Mouse (Mus musculus): ENCODE data around the gene Asic2.

The Asic2 gene

DNA sequence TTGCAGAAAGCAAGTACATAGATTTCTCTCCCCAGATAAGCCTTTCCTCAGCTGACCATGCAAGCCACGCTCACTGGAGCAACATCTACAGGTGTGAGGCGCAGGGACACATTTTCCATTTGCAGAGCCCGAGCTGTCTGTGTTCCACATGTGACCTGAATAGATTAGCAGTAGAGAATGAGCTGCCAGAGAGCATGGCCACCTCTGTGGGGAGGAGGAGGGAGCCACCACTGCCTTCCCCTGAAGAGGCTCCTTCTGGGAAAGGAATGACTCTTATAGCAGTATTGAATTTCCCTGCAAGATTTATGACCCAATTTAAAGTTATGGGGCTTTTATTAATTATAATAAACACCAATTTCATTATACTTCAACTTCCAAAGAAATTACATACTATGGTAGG is 230.5 kb downstream of the Asic2 start:
- in situ Hi-C loops (cut with MboI), result no loop called here

DNA sequence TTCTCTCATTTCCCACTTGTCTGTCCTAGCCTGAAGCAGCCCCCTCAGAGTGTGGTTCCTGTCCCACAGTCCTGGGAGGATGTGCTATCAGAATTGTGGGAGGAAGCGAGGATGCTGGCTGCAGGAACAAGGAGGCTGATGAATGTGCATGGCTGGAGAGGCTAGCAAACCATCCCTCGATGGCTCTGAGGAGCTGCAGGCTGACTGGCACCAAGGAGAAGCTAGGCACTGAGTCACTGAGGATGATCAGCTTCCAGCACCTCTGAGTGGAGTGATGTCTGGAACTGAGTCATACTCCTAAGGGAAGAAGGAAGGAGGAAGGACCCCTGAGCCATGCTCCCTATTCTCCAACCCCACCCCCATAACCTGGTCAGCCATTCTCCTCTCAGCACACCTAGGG is 246.2 kb downstream of the Asic2 start:
- in situ Hi-C loops (cut with MboI), result no loop called here

DNA sequence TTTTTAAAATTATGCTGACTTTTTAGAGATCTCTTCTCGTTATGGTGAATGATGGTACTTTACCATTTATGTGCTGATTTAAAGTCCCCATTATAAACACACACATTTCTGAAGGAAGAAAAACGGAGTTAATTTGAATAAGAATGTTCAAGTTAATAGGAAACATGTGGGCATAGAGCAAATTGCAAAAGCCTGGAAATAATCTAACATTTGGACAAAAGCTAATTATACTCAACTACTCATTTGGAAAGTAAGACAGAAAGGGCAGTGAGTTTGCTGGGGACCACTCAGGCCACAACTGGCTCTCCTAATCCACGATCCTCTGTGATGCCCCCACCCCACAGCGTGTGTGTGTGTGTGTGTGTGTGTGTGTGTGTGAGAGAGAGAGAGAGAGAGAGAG is 253.5 kb downstream of the Asic2 start:
- in situ Hi-C loops (cut with MboI), result no loop called here

DNA sequence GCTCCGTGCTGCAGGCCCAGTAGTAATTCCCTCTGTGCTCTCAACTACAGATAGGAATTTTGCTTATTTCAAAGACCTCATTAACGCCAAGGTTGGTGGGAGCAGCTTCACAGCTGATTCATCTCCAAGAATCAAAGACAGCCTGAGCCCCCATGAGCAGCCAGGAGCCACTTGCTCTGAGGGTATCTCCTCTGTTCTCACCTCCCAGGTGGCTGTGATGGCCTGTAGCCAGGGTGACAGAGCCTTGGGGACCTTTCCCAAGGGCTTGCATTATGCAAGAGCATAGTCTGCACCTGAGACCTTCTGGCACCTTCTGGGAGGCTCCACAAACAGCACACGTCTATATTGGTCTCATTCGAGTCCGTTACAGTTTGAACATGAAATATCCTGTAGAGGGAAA is 261.3 kb downstream of the Asic2 start:
- in situ Hi-C loops (cut with MboI), result no loop called here

DNA sequence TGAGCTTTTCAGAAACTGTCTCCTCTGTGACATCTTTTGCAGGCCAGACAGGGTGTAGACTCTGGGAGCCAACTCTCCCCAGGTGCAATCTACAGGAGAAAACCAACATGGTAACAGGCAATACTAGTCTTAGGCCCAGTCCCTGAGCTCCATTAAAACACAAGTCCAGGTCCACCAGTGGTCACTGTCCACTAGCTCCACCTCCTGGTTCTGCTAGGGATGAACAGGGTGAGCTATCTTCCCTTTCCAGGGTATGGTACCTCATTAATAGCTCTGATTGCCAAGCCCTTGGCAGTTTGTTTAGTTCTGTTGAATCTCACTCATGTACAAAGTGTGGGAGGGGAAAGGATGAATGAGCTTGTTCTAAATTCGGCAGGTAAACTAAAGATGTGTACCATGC is 270.2 kb downstream of the Asic2 start:
- in situ Hi-C loops (cut with MboI), result no loop called here

DNA sequence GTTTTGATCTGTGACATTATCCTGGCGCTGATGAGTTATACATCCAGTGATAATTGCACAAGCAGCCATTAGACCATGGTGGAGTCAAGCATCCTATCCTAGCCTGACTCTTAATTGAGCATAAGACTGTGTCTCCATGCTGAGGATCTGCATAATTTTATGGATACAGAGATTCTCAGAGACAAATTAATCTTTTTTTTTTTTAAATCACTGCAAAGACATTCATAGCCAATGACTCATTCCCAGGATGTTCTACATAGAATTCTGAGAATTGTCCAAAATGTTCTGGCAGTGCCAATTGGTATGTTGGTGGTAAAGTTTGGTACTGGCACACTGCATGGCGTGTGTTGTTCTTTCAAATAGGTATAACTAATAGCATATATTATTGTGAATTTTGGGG is 272.8 kb downstream of the Asic2 start:
- in situ Hi-C loops (cut with MboI), result no loop called here

DNA sequence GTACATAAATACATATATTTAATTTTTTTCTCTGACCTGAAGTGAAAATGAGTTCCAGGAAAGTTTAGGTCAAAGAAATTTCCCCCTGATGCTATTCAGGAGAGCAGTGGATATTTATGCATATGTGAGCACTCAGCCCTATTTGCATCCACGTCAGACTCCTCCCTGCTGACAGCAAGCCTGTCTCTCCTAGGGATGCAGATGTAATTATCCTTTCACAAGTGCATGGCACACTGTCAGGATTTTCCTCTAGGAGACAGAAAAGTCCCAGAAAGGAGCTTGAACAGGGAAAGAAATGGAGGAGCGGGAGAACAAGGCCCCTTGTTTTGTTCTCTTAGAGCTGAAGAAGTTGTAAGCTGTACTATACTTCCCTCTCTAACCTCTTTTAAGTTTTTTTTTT is 287.7 kb downstream of the Asic2 start:
- in situ Hi-C loops (cut with MboI), result no loop called here

DNA sequence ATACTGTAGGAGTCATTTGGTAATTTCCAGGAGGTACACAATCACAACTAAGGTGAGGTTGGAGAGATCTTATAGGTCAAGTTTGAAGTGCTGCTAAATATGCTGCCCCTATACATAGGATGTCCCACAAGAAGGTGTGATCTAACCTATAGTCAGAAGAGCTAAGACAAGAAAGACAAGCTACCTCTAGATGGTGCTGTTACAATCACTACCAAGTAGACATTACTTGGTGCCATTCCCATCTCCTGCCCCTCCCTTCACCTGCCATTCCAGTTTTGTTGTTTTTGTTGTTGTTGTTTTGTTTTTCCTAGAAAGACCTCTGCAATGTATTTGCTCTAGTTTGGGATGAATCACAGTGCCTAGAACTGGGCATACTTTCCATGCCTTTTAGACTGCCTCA is 296.5 kb downstream of the Asic2 start:
- in situ Hi-C loops (cut with MboI), result no loop called here

DNA sequence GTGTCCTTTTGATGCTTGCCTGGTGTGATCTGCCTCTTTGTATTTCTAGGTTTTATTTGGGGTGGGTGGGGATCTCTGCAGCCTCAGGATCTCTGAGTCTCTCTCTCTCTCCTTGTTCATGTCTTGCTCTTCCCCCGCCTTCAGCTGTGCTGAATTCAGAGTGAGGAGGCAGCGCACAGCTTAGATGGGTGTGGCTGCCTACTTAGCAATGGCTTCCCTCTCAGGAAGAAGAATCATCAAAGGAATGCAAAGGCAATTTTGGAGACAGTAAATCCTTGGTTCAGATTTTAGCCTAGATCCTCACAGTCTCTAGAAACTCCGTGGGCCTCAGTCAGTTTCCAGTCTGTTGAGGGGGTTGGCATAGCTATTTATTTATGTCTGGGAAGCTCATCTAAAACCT is 297.8 kb downstream of the Asic2 start:
- in situ Hi-C loops (cut with MboI), result no loop called here

DNA sequence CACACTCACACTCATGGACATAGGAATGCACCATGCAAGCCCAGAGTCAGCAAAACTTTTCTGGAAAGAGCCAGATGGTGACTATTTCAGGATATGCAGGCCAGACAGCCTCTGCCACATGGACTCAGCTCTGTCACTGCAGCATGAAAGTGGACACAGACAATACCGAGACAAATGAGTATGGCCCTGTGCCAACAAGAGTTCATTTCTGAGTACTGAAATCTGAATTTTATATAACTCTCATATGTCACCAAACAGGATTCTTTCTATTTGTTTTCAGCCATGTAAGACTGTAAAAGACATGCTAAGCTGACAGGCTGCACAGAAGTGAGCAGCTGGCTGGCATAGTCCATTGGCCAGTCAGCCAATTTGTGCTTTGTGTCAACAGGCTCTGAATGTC is 309.4 kb downstream of the Asic2 start:
- in situ Hi-C loops (cut with MboI), result no loop called here

DNA sequence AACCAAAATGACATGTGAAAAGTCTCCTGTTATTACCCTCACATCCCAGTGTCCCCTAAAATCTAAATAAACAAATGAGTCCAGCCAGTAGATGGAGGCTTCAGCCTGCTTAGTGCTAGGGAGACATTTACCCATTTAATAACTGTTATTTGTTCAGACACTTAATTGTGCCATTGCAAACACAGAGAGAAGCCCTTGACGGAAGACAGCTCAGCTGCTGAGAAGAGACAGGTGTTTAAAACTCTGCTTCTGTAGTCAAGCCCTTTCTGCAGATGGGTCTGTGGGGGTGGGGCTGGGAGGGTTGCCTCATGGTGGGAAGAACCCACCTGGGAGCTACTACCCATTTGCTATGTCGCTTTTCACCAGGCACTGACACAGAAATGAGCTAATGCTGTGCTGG is 311.1 kb downstream of the Asic2 start:
- in situ Hi-C loops (cut with MboI), result no loop called here

DNA sequence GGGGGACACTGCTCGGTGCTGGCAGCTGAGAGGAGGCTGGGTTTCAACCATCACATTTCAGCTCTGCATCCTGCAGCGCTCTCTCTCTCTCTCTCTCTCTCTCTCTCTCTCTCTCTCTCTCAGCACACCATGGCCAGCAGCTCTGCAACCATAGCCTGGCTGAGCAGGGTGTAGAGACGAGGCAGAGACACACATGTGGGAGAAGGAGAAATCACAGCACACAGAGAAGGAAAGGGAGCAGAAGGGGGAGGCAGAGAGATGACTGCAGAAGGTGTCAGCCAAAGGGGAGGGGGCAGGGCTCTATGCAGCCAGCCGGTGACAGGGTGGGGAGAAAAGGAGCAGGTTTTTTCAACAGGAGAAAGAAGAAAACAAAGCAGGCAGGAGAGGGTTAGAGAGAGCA is 320.4 kb downstream of the Asic2 start:
- in situ Hi-C loops (cut with MboI), result no loop called here

DNA sequence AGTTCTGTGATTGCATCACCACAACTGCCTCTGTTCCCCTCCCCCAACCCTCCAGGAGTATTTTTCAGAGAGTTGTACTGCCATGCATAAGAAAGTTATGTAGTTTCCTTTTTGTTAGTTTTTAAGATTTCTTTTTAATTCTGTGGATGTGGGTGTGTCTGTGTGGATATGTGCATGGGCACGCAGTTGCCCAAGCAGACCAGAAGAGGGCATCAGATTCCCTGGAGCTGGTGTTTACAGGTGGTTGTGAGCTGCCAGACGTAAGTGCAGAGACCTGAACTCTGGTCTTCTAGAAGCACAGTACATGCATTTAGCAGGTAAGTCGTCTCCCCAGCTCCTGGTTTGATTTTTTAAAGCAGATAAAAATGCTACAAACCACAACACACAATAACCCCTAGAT is 322.7 kb downstream of the Asic2 start:
- in situ Hi-C loops (cut with MboI), result no loop called here

DNA sequence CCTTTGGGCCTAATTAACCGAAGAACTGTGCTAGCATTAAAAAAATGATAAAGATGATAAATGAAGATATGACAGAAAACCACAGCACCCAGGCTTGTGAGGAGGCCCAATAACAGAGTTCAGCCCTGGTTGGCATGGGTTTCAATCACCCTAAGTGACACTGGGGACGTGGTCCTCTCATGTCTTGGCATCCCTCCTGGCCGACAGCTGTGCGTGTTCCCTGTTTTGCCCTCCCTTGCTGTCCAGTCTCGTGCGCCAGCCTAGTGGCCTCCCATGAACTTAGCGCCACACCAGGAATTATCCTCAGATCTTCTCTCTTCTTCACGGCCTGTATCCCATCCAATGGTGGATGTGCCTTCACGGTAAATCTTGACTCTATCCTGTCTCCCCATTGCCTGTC is 331.9 kb downstream of the Asic2 start:
- in situ Hi-C loops (cut with MboI), result no loop called here

DNA sequence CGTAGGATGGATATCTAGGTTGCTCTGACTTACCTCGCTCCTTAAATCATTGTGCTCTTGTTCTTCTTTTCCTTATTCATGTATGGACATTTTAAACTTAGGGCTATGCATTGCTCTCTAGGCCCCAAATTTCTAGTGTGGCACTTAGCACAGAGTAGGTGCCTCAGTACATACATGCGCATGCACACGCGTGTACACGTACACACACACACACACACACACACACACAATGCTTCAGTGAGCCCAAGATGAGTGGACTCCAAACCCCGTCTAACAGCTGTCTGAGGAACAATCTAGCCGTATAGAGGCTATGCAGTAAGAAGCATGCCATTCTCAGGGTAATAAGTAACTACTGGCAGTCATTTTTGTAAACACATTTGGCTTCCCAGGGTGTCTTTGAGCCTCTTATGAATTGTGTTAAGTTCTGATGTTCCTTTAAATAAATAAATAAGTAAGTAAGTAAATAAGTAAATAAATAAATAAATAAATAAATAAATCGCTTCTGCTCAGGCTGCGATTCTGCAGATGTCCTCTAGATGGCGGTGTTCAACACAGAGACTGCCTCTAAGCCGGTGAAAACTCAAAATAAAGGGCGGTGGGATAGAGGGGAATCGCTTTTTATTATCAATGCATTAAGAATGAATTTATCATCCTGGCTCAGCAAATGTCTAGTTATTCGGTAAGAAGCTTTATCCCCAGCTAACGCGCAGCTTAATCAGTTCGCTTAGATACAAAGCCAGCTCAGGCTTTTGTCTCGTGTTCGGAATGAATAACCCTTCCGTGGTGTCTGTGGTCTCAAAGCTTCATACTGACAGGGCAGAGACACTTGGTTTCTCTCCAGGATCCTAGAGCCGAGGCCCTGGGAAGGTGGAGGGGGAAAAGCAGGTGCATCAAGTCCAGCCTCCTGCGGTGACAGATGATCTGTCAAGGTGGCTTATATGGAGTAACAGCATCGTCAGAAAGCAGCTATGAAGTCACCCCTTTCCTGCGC is 333.6 kb downstream of the Asic2 start:
- in situ Hi-C loops (cut with MboI), result no loop called here

DNA sequence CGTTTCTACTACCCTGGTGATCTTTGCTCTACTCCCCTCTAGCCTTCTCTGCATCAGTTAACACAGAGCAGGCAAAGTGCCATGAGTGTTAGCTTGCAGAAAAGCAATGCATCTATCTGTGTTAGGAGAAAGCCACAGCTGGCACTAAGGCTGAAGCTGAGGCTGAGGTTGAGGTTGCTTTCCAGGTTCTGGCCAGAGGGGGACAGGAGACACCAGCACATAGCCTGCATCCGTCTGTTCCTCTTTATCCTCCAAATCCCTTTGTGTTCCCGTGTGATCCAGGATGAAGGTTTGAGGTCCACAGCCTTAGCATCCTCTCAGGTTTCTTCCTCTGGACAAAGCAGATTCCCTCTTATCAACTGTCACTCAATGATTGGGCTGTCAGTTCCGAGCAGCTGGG is 343.1 kb downstream of the Asic2 start:
- in situ Hi-C loops (cut with MboI), result no loop called here

DNA sequence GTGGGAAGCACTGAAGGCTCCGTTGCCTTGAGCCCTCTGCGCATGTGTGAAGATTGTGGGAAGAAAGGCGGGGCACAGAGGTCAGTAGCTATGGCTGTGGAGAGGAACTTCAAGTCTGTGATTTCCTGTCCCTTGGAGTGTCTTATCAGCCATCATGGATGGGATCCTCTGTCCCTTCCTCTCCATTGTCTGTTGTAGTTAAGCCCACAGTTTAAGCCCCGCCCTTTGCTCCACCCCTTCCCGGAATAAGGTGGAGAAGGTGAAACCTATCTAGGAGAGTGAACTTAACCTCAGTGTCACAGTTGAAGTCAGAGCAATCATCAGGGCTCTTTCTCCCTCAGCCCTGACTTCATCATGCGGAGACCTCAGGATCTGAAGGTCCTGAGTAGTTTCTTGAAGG is 347.7 kb downstream of the Asic2 start:
- in situ Hi-C loops (cut with MboI), result no loop called here

DNA sequence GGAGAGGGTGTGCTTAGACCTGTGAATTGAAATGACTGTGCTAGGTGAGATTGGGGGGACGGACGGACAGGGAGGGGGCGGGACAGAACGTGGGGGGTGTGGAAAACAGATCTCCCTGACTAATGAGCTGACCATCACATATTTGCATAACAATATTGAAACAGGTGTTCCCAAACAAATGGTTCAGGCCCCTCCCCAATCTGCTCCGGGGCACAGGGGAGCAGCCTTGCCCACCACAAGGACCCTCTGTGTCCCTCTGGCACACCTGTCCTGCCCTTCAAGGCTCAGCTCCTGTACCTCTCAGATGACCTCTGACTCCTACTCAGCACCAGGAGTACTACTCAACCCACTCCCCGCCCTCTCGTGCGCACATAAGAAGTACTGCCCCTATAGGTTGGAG is 351.8 kb downstream of the Asic2 start:
- in situ Hi-C loops (cut with MboI), result no loop called here

DNA sequence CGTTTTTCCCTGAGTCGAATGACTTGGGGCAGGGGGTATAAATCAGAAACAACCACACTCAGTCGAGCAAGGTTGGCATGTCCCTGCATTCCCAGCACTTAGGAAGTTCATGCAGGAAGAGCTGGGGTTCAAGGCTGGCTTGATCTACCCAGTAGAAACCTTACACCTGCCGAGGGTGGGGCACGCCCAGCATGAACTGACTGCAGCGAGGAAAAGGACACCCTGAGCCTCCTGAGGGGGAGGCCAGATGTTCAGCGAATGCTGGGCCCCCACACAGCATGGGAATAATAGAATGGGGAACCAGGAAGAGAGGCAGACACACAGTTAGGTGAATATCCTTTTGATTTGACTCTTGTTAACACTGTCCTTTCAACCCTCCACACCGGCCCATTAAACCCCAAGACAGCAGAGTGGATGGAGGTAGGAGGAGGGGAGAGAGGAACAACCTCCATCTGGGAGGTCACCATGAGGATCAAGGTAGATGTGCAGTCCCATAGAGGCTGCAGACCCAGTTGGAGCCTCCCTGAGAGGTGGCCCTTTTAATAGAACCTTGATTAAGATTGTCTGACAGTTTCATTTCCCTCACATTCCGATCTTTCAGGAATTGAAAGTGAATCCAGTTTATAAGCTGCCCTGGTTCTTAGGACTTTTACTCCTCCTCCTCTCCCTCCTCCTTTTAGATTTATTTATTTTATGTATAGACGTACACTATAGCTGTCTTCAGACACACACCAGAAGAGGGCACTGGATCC is 354.2 kb downstream of the Asic2 start:
- in situ Hi-C loops (cut with MboI), result no loop called here

DNA sequence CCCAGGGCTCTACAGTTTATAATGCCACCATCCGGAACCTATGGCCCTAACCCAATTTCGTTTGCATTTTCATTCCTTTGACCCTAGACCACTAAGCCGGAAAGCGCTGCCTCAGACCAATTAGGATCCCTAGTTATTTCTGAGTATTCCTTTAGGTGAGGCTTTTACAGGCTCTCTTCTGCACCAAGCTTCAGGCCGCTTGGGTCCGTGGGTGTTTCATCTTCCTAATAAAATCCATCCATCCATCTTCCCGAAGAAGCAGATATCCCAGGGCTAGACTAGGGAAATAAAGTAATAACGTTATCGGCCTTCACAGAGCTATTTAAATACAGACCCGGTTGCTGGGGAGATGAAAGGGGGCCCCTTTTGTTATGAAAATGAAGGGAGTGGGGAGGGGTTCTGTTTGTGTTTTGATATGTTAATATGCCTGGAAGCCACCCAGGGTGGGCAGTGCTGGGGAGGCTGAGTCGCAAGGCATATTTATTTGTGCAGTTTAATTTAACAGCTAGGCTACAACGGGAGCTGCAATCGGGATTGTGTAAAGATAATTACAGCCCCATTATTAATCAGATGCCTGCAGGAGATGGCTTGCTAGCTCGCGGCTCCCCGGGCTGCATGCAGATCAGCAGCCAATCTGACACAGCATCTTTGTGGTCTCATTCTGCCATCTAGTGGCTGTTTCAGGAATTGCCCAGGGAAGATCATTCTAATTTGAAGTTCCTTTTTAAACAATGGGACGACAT is 355.3 kb downstream of the Asic2 start:
- in situ Hi-C loops (cut with MboI), result no loop called here

DNA sequence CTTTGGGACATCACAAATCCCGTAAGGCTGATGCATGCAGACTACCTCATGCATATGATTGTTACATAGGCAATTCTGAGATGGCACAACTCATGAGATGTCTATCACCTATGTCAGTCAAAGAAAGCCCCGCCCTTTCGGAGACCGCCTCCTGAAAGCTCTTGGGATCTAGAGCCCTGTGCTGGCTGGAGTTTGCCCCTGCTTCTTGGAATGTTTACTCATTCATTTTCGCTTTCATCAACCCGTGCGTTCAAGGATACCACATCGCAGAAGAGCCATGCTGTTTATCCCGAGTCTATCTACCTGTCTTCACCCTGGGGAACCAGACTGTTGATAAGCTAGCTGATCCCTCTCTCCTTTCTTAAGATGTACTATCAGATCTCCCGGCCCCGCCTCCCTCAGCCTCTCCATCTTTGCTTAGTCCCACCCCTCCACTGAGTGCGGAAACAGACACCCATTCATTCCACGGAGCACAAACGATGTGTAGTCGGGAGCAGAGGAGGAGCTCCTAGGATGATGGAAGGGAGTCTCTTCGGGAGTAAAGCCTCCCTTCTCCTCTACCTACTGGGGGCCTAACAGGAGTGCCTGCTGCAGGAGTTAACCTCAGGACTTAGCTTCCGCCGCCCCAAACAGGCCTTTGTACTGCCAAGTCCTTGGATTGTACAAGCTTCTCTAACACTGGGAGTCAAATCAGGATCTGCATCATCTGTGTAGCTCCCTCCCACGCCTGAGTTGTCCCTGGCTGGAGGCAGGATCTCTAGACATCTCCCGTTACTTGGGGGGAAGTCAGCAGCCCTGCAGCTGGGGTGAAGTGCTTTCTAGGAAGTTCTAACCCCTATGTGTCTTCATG is 356.1 kb downstream of the Asic2 start:
- in situ Hi-C loops (cut with MboI), result no loop called here

DNA sequence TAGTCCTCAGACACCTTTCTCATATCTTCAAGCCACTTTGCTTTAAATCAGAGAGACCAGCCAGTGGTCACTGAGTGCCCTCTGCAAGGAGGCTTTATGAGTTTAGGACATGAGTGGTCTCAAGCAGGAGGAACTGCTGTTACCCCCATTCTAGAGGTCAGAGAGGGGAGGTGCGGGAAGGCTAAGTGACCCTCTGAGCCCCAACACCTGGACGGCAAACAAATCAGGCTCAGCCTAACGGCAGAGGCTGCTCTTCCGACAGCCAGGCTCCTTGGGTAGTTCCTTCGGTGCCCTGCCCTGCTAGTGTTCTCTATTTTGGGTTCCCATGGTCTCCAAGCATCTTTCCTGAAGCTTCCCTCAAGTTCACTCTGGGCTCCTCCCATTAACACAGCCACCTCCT is 357.8 kb downstream of the Asic2 start:
- in situ Hi-C loops (cut with MboI), result no loop called here

Data from mature B cell (primary cell).